Mouse (Mus musculus): ENCODE data around the gene Flcn. TPM values are rescaled to one million over a fixed set of nuclear protein-coding genes. Genes with fewer than 3 reads are reported as not detected.

Gene Flcn
- polyA plus RNA-seq, 1 experiment from 2014 or later: 36.8 TPM

GRCm38 (mm10) chr11:59756351-59756750, 53.5 kb downstream of the Flcn start:
- Histone ChIP-seq H3K9me3 (ENCODE audit: control insufficient read depth) (no peaks in the 10 kb centered on the region), H3K9ac (ENCODE audit: low read depth, low read length) (no peak overlapping the region), H3K27me3 (replicated peaks; ENCODE audit: control insufficient read depth, insufficient read depth, low read length) (no peaks in the 10 kb centered on the region), H3K4me2 (replicated peaks; ENCODE audit: low read depth) (no peak overlapping the region), H3K36me3 (ENCODE audit: control insufficient read depth, insufficient read depth) (peaks cover 88% of the 10 kb centered on the region), H3K4me1 (replicated peaks; ENCODE audit: control insufficient read depth, insufficient read depth, low read length) (no peaks in the 10 kb centered on the region), H3K27ac (ENCODE audit: low read depth, low read length) (no peak overlapping the region), H3K4me3 (ENCODE audit: low read depth, low read length) (no peak overlapping the region)
- WGBS: 88% methylated on average over 4 of the region's 4 CpGs
- ATAC-seq: no peak
- TF ChIP-seq CTCF (IDR thresholded peaks at IDR 0.05; ENCODE audit: low read depth): no peak

- Histone ChIP-seq H3K27ac (ENCODE audit: low read depth, low read length) (no peak overlapping the region), H3K9me3 (ENCODE audit: control insufficient read depth) (no peaks in the 10 kb centered on the region), H3K4me1 (replicated peaks; ENCODE audit: control insufficient read depth, insufficient read depth, low read length) (no peaks in the 10 kb centered on the region), H3K9ac (ENCODE audit: low read depth, low read length) (no peak overlapping the region), H3K27me3 (replicated peaks; ENCODE audit: control insufficient read depth, insufficient read depth, low read length) (no peaks in the 10 kb centered on the region), H3K4me3 (ENCODE audit: low read depth, low read length) (no peak overlapping the region), H3K4me2 (replicated peaks; ENCODE audit: low read depth) (no peak overlapping the region), H3K36me3 (ENCODE audit: control insufficient read depth, insufficient read depth) (peaks cover 78% of the 10 kb centered on the region)
- TF ChIP-seq CTCF (IDR thresholded peaks at IDR 0.05; ENCODE audit: low read depth): no peak
- 91% methylated on average over 6 of the region's 6 CpGs for WGBS
- no peak for ATAC-seq
Measured at GRCm38 (mm10) chr11:59754504-59754903, 55.3 kb downstream of the Flcn start.

GRCm38 (mm10) chr11:59749050-59749449, 60.8 kb downstream of the Flcn start:
- H3K9me3 ChIP-seq (ENCODE audit: control insufficient read depth): no peaks in the 10 kb centered on the region
- no peaks in the 10 kb centered on the region for H3K27me3 ChIP-seq (replicated peaks; ENCODE audit: control insufficient read depth, insufficient read depth, low read length)
- peaks cover 54% of the 10 kb centered on the region for H3K36me3 ChIP-seq (ENCODE audit: control insufficient read depth, insufficient read depth)
- no peaks in the 10 kb centered on the region for H3K4me1 ChIP-seq (replicated peaks; ENCODE audit: control insufficient read depth, insufficient read depth, low read length)
- no peak overlapping the region for H3K4me3 ChIP-seq (ENCODE audit: low read depth, low read length)
- no peak for TF ChIP-seq CTCF (IDR thresholded peaks at IDR 0.05; ENCODE audit: low read depth)
- no peak overlapping the region for H3K27ac ChIP-seq (ENCODE audit: low read depth, low read length)
- no peak for ATAC-seq
- H3K9ac ChIP-seq (ENCODE audit: low read depth, low read length): no peak overlapping the region
- no peak overlapping the region for H3K4me2 ChIP-seq (replicated peaks; ENCODE audit: low read depth)
- 86% methylated on average over 3 of the region's 3 CpGs for WGBS

DNA sequence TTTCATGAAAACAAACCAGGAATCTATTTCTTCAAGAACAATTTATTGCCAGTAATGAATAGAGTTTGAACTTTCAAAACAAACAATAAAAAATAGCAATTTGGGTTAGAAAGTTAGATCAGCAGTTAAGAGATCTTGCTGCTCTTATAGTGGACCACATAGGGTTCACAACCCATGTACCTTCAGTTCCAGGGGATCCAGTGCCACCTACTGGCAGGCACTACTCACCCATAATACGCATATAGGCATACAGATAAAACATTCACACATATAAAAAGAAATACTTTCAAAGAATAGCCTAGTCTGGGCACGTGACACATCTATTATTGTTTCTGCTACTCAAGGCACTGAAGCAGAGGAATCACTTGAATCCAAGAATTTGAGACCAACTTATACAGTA, 63.2 kb downstream of the Flcn start:
- no peak for ATAC-seq
- peak; percentile 81 for TF ChIP-seq CTCF (IDR thresholded peaks at IDR 0.05; ENCODE audit: low read depth)

GRCm38 (mm10) chr11:59745851-59746250, 64.0 kb downstream of the Flcn start:
- H3K4me1 ChIP-seq (replicated peaks; ENCODE audit: control insufficient read depth, insufficient read depth, low read length): no peaks in the 10 kb centered on the region
- ATAC-seq: no peak
- no peak overlapping the region for H3K4me3 ChIP-seq (ENCODE audit: low read depth, low read length)
- H3K4me2 ChIP-seq (replicated peaks; ENCODE audit: low read depth): no peak overlapping the region
- no peaks in the 10 kb centered on the region for H3K9me3 ChIP-seq (ENCODE audit: control insufficient read depth)
- WGBS: 86% methylated on average over 5 of the region's 5 CpGs
- H3K27ac ChIP-seq (ENCODE audit: low read depth, low read length): no peak overlapping the region
- TF ChIP-seq CTCF (IDR thresholded peaks at IDR 0.05; ENCODE audit: low read depth): no peak
- H3K36me3 ChIP-seq (ENCODE audit: control insufficient read depth, insufficient read depth): peaks cover 59% of the 10 kb centered on the region
- no peak overlapping the region for H3K9ac ChIP-seq (ENCODE audit: low read depth, low read length)
- H3K27me3 ChIP-seq (replicated peaks; ENCODE audit: control insufficient read depth, insufficient read depth, low read length): no peaks in the 10 kb centered on the region

More for the DNA sequence above, 63.2 kb downstream of the Flcn start:
- no peaks in the 10 kb centered on the region for H3K4me1 ChIP-seq (replicated peaks; ENCODE audit: control insufficient read depth, insufficient read depth, low read length)
- 82% methylated on average over 2 of the region's 2 CpGs for WGBS
- H3K27me3 ChIP-seq (replicated peaks; ENCODE audit: control insufficient read depth, insufficient read depth, low read length): no peaks in the 10 kb centered on the region
- H3K36me3 ChIP-seq (ENCODE audit: control insufficient read depth, insufficient read depth): peaks cover 56% of the 10 kb centered on the region
- no peak overlapping the region for H3K9ac ChIP-seq (ENCODE audit: low read depth, low read length)
- no peak overlapping the region for H3K27ac ChIP-seq (ENCODE audit: low read depth, low read length)
- H3K9me3 ChIP-seq (ENCODE audit: control insufficient read depth): no peaks in the 10 kb centered on the region
- H3K4me3 ChIP-seq (ENCODE audit: low read depth, low read length): no peak overlapping the region
- no peak overlapping the region for H3K4me2 ChIP-seq (replicated peaks; ENCODE audit: low read depth)

GRCm38 (mm10) chr11:59744374-59744773, 65.4 kb downstream of the Flcn start:
- H3K4me1 ChIP-seq (replicated peaks; ENCODE audit: control insufficient read depth, insufficient read depth, low read length): no peaks in the 10 kb centered on the region
- TF ChIP-seq CTCF (IDR thresholded peaks at IDR 0.05; ENCODE audit: low read depth): no peak
- no peak overlapping the region for H3K9ac ChIP-seq (ENCODE audit: low read depth, low read length)
- peaks cover 67% of the 10 kb centered on the region for H3K36me3 ChIP-seq (ENCODE audit: control insufficient read depth, insufficient read depth)
- no peaks in the 10 kb centered on the region for H3K9me3 ChIP-seq (ENCODE audit: control insufficient read depth)
- WGBS: 85% methylated on average over 4 of the region's 4 CpGs
- no peak overlapping the region for H3K4me2 ChIP-seq (replicated peaks; ENCODE audit: low read depth)
- H3K4me3 ChIP-seq (ENCODE audit: low read depth, low read length): no peak overlapping the region
- no peak overlapping the region for H3K27ac ChIP-seq (ENCODE audit: low read depth, low read length)
- ATAC-seq: no peak
- no peaks in the 10 kb centered on the region for H3K27me3 ChIP-seq (replicated peaks; ENCODE audit: control insufficient read depth, insufficient read depth, low read length)

- WGBS: 100% methylated on average over 1 of the region's 1 CpGs
- Histone ChIP-seq H3K27me3 (replicated peaks; ENCODE audit: control insufficient read depth, insufficient read depth, low read length) (no peaks in the 10 kb centered on the region), H3K4me1 (replicated peaks; ENCODE audit: control insufficient read depth, insufficient read depth, low read length) (no peaks in the 10 kb centered on the region), H3K9ac (ENCODE audit: low read depth, low read length) (no peak overlapping the region), H3K9me3 (ENCODE audit: control insufficient read depth) (no peaks in the 10 kb centered on the region), H3K27ac (ENCODE audit: low read depth, low read length) (no peak overlapping the region), H3K36me3 (ENCODE audit: control insufficient read depth, insufficient read depth) (peaks cover 63% of the 10 kb centered on the region), H3K4me3 (ENCODE audit: low read depth, low read length) (no peak overlapping the region), H3K4me2 (replicated peaks; ENCODE audit: low read depth) (no peak overlapping the region)
- ATAC-seq: no peak
- TF ChIP-seq CTCF (IDR thresholded peaks at IDR 0.05; ENCODE audit: low read depth): no peak
Measured at GRCm38 (mm10) chr11:59743712-59744111, 66.1 kb downstream of the Flcn start.
